Mouse (Mus musculus) midbrain, embryonic 11.5 days (tissue): Measurements from ENCODE around the gene Akr1c14. TPM values are rescaled to one million over a fixed set of nuclear protein-coding genes. Genes with fewer than 3 reads are reported as not detected.

ENCODE experiments used
- ATAC-seq: fragments of 200-750 bp; cut with Nextera tagmentation; 2 replicates; pipeline ENCODE4 v1.8.0; 2017; ENCODE audit warnings: moderate TSS enrichment, moderate library complexity; ENCODE audit not compliant: low FRiP score
- DNase-seq: peaks from one replicate; pipeline ENCODE4 v3.0.0; 2015; ENCODE audit warnings: low spot score; ENCODE audit errors: missing footprints
- H3K27ac ChIP-seq: fragments of 300-500 bp; sonication (generic); 2 replicates; pipeline ENCODE4 v1.5.1; 2014; ENCODE audit warnings: low read depth, low read length
- H3K27me3 ChIP-seq: fragments of 300-500 bp; sonication (generic); 2 replicates; pipeline ENCODE4 v1.6.1; 2014; ENCODE audit warnings: mild to moderate bottlenecking, low read length, moderate library complexity, mixed read lengths; ENCODE audit not compliant: control insufficient read depth, insufficient read depth
- H3K36me3 ChIP-seq: fragments of 300-500 bp; sonication (generic); 2 replicates; pipeline ENCODE4 v1.6.1; 2014; ENCODE audit warnings: mild to moderate bottlenecking, low read length, moderate library complexity, mixed read lengths; ENCODE audit not compliant: control insufficient read depth, insufficient read depth
- H3K4me1 ChIP-seq: fragments of 300-500 bp; sonication (generic); 2 replicates; pipeline ENCODE4 v1.6.1; 2014; ENCODE audit warnings: low read length; ENCODE audit not compliant: control insufficient read depth, insufficient read depth
- H3K4me2 ChIP-seq: fragments of 300-500 bp; sonication (generic); 2 replicates; pipeline ENCODE4 v1.6.1; 2014; ENCODE audit warnings: mild to moderate bottlenecking, moderate library complexity
- H3K4me3 ChIP-seq: fragments of 300-500 bp; sonication (generic); 2 replicates; pipeline ENCODE4 v1.5.1; 2014; ENCODE audit warnings: low read depth, low read length
- H3K9ac ChIP-seq: fragments of 300-500 bp; sonication (generic); 2 replicates; pipeline ENCODE4 v1.6.1; 2014; ENCODE audit warnings: low read length
- H3K9me3 ChIP-seq: fragments of 300-500 bp; sonication (generic); 2 replicates; pipeline ENCODE4 v1.6.1; 2016; ENCODE audit warnings: low read length; ENCODE audit not compliant: control insufficient read depth
- WGBS: fragments of 180-500 bp; shearing (Covaris S2); extraction: QIAGEN DNeasy Blood & Tissue Kit; methylation state at CpG from one replicate; pipeline ENCODE4 v1.1.7; 2014; 5-methylcytosine and 5-hydroxymethylcytosine counted together
- polyA plus RNA-seq: library from polyadenylated mRNA; unstranded; fragments of >200 nt; fragmentation: Nextera tagmentation; extraction: Ambion mirVana; gene quantifications from 2 replicates; pipeline ENCODE4 v1.2.1, GENCODE M21; 2014

Akr1c14 gene
- polyA plus RNA-seq, 1 experiment from 2014 or later = 0.33 TPM

GRCm38 (mm10) chr13:4133070-4133469, 84.3 kb downstream of the Akr1c14 start:
- no peak overlapping the region for H3K27ac ChIP-seq
- H3K9me3 ChIP-seq = no peaks in the 10 kb centered on the region
- no peak overlapping the region for H3K4me3 ChIP-seq
- no peaks in the 10 kb centered on the region for H3K4me1 ChIP-seq
- WGBS = 38% methylated on average over 2 of the region's 2 CpGs
- DNase-seq = no peak
- H3K4me2 ChIP-seq = no peak overlapping the region
- H3K36me3 ChIP-seq = no peaks in the 10 kb centered on the region
- H3K27me3 ChIP-seq = no peaks in the 10 kb centered on the region
- ATAC-seq = no peak
- H3K9ac ChIP-seq = no peak overlapping the region

Other genes starting within 250 kb of the Akr1c14 start
- gene Calml3, start 244.7 kb upstream of the Akr1c14 start, polyA plus RNA-seq = not detected in 2 replicates
- gene Calm4, start 211.3 kb upstream of the Akr1c14 start, polyA plus RNA-seq = not detected in 2 replicates
- gene Calm5, start 194.8 kb upstream of the Akr1c14 start, polyA plus RNA-seq = not detected in 2 replicates
- 31.0 TPM in 2 replicates for gene Net1, start 130.8 kb upstream of the Akr1c14 start, polyA plus RNA-seq
- gene Tubal3, start 130.7 kb upstream of the Akr1c14 start, polyA plus RNA-seq = 0.07 TPM in 1 of 2 replicates, not detected in the other
- not detected in 2 replicates for gene Ucn3, start 103.7 kb upstream of the Akr1c14 start, polyA plus RNA-seq
- gene Akr1c18, start 101.6 kb downstream of the Akr1c14 start, polyA plus RNA-seq = not detected in 2 replicates
- 0.33 TPM in 2 replicates for gene Akr1c13, start 142.1 kb downstream of the Akr1c14 start, polyA plus RNA-seq
- 0.31 and 0.39 TPM in 2 replicates for gene Akr1c19, start 179.7 kb downstream of the Akr1c14 start, polyA plus RNA-seq
- gene Akr1c12, start 230.4 kb downstream of the Akr1c14 start, polyA plus RNA-seq = 0.29 and 0.49 TPM in 2 replicates